Mouse (Mus musculus): Measurements from ENCODE around the gene Ptch1. TPM values are rescaled to one million over a fixed set of nuclear protein-coding genes. Genes with fewer than 3 reads are reported as not detected.

The Ptch1 gene
- polyA plus RNA-seq, 1 experiment from 2014 or later: 17.3 TPM

DNA sequence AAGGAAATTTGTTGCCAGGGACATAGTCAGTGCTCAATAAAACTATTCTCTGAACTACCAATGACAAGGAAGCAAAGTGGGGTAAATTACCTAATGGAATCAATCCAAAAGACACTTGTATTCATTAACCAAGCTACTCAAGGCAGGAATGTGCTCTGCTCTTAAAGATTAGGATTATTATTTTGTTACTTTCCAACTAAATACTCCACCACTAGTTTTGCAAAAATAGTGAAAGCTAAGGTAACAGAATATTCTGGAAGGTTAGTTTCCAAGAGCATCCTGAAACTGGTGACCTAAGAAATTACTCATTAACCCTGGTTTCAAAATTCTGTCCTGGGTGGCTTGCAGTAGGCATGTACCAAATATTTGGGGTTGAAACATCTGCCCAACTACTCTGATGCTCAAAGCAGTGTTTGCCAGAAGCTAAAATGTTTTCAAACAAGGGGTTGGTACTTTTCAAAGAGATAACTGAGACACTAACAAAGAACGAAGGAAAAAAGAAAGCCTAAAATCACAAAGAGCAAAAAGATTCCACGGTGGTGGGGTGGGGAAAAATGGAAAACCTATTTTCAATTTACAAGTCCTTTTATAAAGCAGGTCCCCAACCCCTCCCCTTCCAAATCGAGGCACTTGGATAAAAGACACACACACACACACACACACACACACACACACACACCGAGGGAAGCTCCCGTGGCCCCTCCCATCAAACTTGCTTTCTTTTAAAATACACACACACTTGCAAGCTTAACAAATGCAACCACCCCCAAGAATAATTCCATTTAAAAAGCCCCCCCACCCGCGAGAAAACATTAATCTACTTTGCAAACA, 11.0 kb downstream of the Ptch1 start:
- H3K27me3 ChIP-seq: no peaks in the 10 kb centered on the region
- no peak for ATAC-seq (replicated peaks; ENCODE audit: low FRiP score)
- peak overlapping the region; percentile 99 for H3K27ac ChIP-seq
- H3K9me3 ChIP-seq (replicated peaks): no peaks in the 10 kb centered on the region
- 1% methylated on average over 7 of the region's 7 CpGs for WGBS
- H3K4me3 ChIP-seq (replicated peaks): peak overlapping the region; percentile 96
- H3K9ac ChIP-seq: peak overlapping the region; percentile 98; the same call in 1 of the 2 replicates
- peaks cover 19% of the 10 kb centered on the region for H3K36me3 ChIP-seq
- H3K4me2 ChIP-seq: peak overlapping the region; percentile 90
- H3K4me1 ChIP-seq: peaks cover 56% of the 10 kb centered on the region

DNA sequence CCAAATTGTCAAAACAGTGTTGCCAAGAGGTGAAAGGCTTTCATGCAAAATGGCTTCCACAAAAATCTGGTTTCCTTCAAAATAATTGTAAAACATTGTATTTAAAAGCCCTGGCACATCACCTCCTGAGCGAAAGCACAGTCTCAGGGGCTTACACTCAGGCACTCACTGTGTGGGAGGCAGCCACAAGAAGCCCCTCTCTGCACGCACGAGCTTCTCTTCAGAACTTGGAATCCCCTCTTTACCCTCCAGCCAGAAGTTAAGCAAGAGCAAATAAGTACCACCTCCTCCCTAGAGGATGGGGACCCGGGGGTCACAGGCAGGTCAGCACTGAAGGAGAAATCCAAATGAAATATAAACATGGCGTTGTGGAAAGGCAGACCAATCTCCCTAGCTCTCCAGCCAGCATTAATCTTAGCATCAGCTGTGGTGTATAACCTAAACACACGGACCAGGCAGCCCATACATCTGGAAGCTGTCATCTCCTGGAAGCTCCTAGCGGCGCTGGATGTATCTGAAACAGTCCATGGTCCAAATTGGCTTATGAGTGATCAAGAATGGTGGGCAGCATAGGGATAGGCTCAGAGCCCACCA, 15.0 kb downstream of the Ptch1 start:
- peak overlapping the region; percentile 35 for H3K4me2 ChIP-seq
- 0 out of 2 replicates have a peak overlapping the region, but pooled peaks have one; percentile 4 for H3K4me3 ChIP-seq (replicated peaks)

DNA sequence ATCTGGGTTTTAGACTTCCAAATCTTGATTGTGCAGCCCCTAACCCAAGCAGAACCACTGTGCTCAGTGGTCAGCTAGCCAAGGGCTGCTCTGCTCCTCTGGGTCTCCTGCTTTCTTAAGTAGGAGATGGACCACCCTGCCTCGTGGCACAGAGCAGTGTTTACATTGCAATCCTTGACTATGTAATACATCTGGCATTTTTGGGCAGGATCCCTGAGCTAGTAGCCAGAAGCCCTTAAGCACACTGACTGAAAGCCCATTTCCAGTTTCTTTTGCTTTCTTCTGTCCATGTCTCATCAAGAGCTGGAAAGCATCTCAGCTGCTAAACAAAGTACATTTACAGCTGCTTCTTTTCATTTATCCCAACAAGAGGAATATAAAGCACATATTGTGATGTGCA, 17.0 kb downstream of the Ptch1 start:
- no peak overlapping the region for H3K4me3 ChIP-seq (replicated peaks)
- 0 out of 2 replicates have a peak overlapping the region, but pooled peaks have one; percentile 32 for H3K27ac ChIP-seq
- H3K4me1 ChIP-seq: peaks cover 97% of the 10 kb centered on the region
- no peaks in the 10 kb centered on the region for H3K9me3 ChIP-seq (replicated peaks)
- no peaks in the 10 kb centered on the region for H3K27me3 ChIP-seq
- H3K36me3 ChIP-seq: peaks cover 19% of the 10 kb centered on the region
- H3K9ac ChIP-seq: no peak overlapping the region
- no peak overlapping the region for H3K4me2 ChIP-seq
- no peak for ATAC-seq (replicated peaks; ENCODE audit: low FRiP score)
- WGBS: 23% methylated on average over 1 of the region's 1 CpGs

More for the DNA sequence above, 15.0 kb downstream of the Ptch1 start:
- WGBS: 14% methylated on average over 8 of the region's 8 CpGs
- Histone ChIP-seq H3K36me3 (peaks cover 19% of the 10 kb centered on the region), H3K4me1 (peaks cover 88% of the 10 kb centered on the region), H3K27ac (peak overlapping the region; percentile 54; the same call in 1 of the 2 replicates), H3K9me3 (replicated peaks) (no peaks in the 10 kb centered on the region), H3K27me3 (no peaks in the 10 kb centered on the region), H3K9ac (peak overlapping the region; percentile 8; the same call in 1 of the 2 replicates)
- no peak for ATAC-seq (replicated peaks; ENCODE audit: low FRiP score)

DNA sequence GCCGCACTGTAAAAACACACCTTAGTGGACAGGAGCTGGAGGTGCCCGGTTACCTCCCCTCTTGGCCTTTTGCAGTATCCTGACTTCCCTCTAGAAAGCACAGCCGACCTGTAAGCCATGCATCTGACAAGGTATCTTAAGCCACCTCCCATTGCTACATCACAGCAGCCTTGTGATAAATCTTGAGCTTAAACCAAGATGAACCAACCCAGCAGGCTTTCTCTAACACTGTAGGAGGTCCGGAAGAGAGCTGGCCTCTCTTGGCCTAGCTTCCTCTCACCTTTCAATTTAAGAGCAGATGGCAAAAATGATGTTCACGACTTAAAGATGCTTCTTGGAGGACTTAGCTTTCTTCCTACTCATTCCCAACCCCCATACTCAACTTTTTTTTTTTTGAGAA, 17.5 kb downstream of the Ptch1 start:
- H3K4me3 ChIP-seq (replicated peaks): no peak overlapping the region
- ATAC-seq (replicated peaks; ENCODE audit: low FRiP score): no peak
- no peaks in the 10 kb centered on the region for H3K9me3 ChIP-seq (replicated peaks)
- 14% methylated on average over 5 of the region's 5 CpGs for WGBS
- no peak overlapping the region for H3K9ac ChIP-seq
- peak overlapping the region; percentile 46 for H3K27ac ChIP-seq
- H3K36me3 ChIP-seq: peaks cover 17% of the 10 kb centered on the region
- H3K4me1 ChIP-seq: peaks cover 95% of the 10 kb centered on the region
- no peaks in the 10 kb centered on the region for H3K27me3 ChIP-seq
- peak overlapping the region; percentile 32 for H3K4me2 ChIP-seq

DNA sequence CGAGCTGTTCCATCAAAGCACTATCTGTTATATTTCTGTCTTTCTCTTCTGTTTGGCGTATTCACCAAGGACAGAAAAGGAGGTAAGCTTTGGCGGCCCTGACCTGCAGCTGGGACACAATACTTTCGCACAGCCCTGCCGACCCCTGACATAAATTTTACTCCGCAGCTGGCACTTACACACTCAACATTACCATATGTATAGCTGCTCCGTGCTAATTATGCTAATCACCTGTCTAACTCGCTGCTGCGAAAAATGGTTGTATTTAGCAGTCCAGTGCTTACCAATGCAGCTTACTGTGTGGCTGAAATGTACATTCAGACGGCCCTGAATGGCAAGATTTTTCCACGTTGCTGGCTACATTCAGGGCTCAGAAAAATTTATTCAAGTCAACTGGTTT, 18.8 kb downstream of the Ptch1 start:
- Histone ChIP-seq H3K9me3 (replicated peaks) (no peaks in the 10 kb centered on the region), H3K4me2 (0 out of 2 replicates have a peak overlapping the region, but pooled peaks have one; percentile 27), H3K27ac (no peak overlapping the region), H3K4me3 (replicated peaks) (no peak overlapping the region), H3K9ac (no peak overlapping the region), H3K27me3 (no peaks in the 10 kb centered on the region), H3K36me3 (peaks cover 13% of the 10 kb centered on the region; the same call in 1 of the 2 replicates), H3K4me1 (peaks cover 96% of the 10 kb centered on the region)
- no peak for ATAC-seq (replicated peaks; ENCODE audit: low FRiP score)
- 33% methylated on average over 11 of the region's 11 CpGs for WGBS

DNA sequence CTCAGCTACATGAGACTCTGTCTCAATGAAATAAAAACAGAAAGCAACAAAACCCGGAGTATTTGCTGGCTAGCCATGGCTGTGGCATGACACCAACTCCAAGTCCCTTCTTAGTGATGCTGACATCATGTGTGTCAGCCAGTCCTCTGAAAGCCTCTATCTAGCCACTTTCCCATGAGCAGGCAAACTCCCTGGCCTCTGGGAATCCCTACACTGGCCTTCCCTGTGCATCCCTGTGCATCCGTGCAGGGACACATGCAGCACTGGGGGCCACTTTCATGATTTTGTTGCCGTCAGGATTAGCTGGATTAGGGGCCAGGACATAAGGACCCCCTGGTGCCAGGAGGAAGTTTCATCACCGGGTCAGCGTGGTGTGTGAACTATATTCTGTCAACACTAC, 20.0 kb downstream of the Ptch1 start:
- Histone ChIP-seq H3K4me3 (replicated peaks) (no peak overlapping the region), H3K27ac (no peak overlapping the region), H3K4me1 (peaks cover 96% of the 10 kb centered on the region), H3K9ac (no peak overlapping the region), H3K4me2 (no peak overlapping the region), H3K27me3 (no peaks in the 10 kb centered on the region), H3K9me3 (replicated peaks) (no peaks in the 10 kb centered on the region), H3K36me3 (peaks cover 10% of the 10 kb centered on the region; the same call in 1 of the 2 replicates)
- WGBS: 79% methylated on average over 5 of the region's 5 CpGs
- no peak for ATAC-seq (replicated peaks; ENCODE audit: low FRiP score)

DNA sequence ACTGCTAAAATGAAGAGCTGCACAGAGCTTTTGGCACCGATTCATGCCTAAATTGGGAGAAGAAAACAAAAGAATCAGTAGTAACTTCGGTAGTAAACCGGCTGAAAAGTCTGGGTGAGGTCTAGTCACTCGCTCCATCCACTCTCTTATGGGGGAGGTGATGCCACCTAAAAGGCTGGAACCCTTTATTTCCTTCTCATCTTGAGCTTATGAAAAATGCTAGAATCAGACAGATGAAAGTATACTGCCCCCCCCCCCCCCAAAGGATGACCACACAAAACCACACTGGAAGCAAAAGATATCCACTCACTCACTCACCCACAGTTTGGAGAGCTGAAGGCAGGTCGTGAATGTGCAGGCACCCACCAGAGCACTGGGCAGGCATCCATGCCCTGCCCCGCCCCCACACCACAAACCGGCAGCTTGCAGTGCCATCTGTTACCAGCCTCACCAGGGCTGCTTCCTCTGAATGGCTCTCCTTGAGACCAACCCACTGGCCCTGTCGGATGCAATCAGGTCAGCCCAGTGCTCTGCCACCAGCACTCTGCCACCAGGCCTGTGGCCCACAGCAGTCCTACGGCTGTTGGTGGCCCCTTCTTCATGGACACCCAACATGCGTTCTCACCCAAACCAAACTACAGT, 21.0 kb downstream of the Ptch1 start:
- Histone ChIP-seq H3K4me3 (replicated peaks) (no peak overlapping the region), H3K27ac (no peak overlapping the region), H3K9ac (no peak overlapping the region), H3K9me3 (replicated peaks) (no peaks in the 10 kb centered on the region), H3K36me3 (peaks cover 19% of the 10 kb centered on the region), H3K4me1 (peaks cover 87% of the 10 kb centered on the region), H3K4me2 (no peak overlapping the region), H3K27me3 (no peaks in the 10 kb centered on the region)
- ATAC-seq (replicated peaks; ENCODE audit: low FRiP score): peak; percentile 45; the same call in 1 of the 2 replicates
- 66% methylated on average over 10 of the region's 10 CpGs for WGBS

DNA sequence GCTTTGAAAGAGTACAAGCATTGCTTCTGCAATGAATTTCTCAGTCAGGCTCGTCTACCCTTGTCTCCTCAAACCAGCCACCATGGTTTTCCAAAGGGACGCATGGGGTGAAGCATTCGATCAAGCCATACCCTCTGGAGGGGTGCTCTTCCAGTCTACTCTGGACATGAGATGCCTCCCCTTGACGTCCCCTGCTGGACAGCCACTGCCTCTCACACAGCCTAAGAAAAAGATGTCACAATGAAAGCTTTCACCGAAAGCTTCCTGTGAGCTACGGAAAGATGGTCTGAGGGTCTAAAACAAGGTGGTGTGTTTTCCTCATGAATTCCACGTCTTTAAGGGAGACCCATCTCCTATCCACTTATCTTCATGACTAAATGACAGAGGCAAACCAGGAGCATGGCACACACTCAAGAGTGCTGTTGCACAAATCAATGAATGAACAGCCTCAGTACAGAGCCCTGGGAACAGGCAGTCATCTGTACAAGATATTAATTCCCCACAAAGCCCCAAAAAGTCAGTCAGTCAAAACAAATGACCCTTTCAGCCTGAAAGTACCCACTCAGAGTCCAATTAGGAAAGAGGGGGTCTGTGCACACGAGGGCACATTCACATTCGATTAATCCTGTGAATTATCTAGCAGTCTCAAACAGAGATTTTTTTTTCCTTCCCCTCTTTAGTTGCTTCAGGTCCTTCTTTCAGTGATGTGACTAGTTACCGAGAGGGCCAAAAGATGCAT, 21.7 kb downstream of the Ptch1 start:
- H3K27me3 ChIP-seq: no peaks in the 10 kb centered on the region
- no peak for ATAC-seq (replicated peaks; ENCODE audit: low FRiP score)
- H3K9ac ChIP-seq: no peak overlapping the region
- peaks cover 81% of the 10 kb centered on the region for H3K4me1 ChIP-seq
- H3K27ac ChIP-seq: no peak overlapping the region
- H3K36me3 ChIP-seq: peaks cover 23% of the 10 kb centered on the region
- WGBS: 75% methylated on average over 10 of the region's 10 CpGs
- H3K4me3 ChIP-seq (replicated peaks): no peak overlapping the region
- no peaks in the 10 kb centered on the region for H3K9me3 ChIP-seq (replicated peaks)
- no peak overlapping the region for H3K4me2 ChIP-seq

DNA sequence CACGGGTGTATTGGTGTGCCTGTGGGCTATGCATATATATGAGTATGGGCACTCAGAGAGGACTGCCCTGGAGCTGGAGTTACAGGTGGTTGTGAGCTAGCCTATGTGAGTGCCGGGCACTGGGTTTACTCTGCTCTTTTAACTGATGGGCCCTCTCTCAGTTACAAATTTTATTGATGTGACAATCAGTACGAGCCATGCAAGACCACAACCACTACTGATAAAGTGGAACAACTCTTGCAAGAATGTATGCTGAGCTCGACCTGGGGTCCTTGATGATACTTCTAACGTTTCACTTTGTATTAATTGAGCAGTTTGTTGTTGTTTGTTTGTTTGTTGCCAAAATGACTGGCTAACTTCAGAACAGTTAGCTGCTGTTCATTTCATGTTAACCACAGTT, 23.0 kb downstream of the Ptch1 start:
- H3K4me3 ChIP-seq (replicated peaks): no peak overlapping the region
- no peaks in the 10 kb centered on the region for H3K9me3 ChIP-seq (replicated peaks)
- H3K27ac ChIP-seq: no peak overlapping the region
- H3K36me3 ChIP-seq: peaks cover 36% of the 10 kb centered on the region
- no peak overlapping the region for H3K4me2 ChIP-seq
- no peak overlapping the region for H3K9ac ChIP-seq
- 69% methylated on average over 5 of the region's 5 CpGs for WGBS
- ATAC-seq (replicated peaks; ENCODE audit: low FRiP score): no peak
- peaks cover 80% of the 10 kb centered on the region for H3K4me1 ChIP-seq
- H3K27me3 ChIP-seq: no peaks in the 10 kb centered on the region

DNA sequence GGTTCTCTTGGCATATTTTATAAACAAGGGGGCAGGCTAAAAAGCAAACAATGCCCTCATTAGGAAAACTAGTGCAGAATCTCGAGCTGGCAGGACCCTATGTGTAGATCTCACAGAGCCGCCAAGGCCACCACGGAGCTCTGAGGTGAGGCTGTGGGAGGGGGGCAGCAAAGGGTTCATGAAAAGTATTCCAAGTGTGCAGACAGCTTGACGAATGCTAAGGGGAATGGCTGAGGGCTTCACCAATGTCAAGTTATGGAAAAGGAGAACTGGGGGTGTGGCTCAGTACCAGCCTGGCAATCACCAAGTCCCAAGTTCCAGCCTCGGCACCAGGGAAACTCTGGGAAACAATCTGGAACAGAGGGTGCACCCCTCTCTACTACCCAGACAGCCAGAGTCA, 24.2 kb downstream of the Ptch1 start:
- Histone ChIP-seq H3K27me3 (no peaks in the 10 kb centered on the region), H3K9me3 (replicated peaks) (no peaks in the 10 kb centered on the region), H3K27ac (0 out of 2 replicates have a peak overlapping the region, but pooled peaks have one; percentile 13), H3K9ac (no peak overlapping the region), H3K4me3 (replicated peaks) (no peak overlapping the region), H3K36me3 (peaks cover 46% of the 10 kb centered on the region), H3K4me1 (peaks cover 77% of the 10 kb centered on the region), H3K4me2 (no peak overlapping the region)
- 47% methylated on average over 5 of the region's 5 CpGs for WGBS
- ATAC-seq (replicated peaks; ENCODE audit: low FRiP score): no peak

DNA sequence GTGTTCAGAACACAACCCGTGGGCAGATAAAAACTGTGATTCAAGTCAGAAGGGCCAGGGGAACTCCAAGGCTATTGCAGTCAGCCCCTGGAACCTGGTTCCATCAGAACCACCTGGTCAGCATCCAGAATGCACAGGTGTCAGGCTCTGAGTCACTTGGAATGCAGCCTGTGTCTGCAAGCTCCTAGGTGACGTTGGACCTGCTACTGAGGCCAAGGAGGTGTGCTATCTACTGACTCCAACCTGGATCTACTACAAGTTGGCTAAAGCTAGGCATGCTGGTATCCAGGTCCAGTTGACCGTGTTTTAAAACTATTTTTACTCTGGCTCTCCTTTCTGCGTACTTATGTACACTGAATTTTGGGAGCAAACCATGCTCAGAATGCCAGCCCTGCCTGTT, 24.8 kb downstream of the Ptch1 start:
- Histone ChIP-seq H3K4me1 (peaks cover 79% of the 10 kb centered on the region), H3K27ac (peak overlapping the region; percentile 13; the same call in 1 of the 2 replicates), H3K4me2 (no peak overlapping the region), H3K36me3 (peaks cover 51% of the 10 kb centered on the region), H3K4me3 (replicated peaks) (no peak overlapping the region), H3K9ac (no peak overlapping the region), H3K27me3 (no peaks in the 10 kb centered on the region), H3K9me3 (replicated peaks) (no peaks in the 10 kb centered on the region)
- ATAC-seq (replicated peaks; ENCODE audit: low FRiP score): no peak
- 81% methylated on average over 4 of the region's 4 CpGs for WGBS

All from kidney, embryonic 15.5 days (tissue).